Comparison of ENCODE assay signal across 15 mouse cellular contexts in genomic region chr2:114687081-114687480, GRCm38 (mm10). TPM values are rescaled to one million over a fixed set of nuclear protein-coding genes. Genes with fewer than 3 reads are reported as not detected.
DNase-seq lines count a peak whose midpoint lies in the region; ATAC-seq lines count a peak whose summit lies in the region.
"Had no signal": no experiment of that assay in that cellular context is flagged by ENCODE, and none has a peak within 500 bp of the region (broad histone marks: within the 10 kb centered on the region; RNA-seq: fewer than 3 reads in every experiment).

No protein-coding gene starts in this region.

- no peaks in the 10 kb centered on the region for H3K4me1 ChIP-seq in hindbrain, embryonic 16.5 days (ENCODE audit: control insufficient read depth, insufficient read depth, low read depth, low read length)
- H3K4me1 ChIP-seq in hindbrain, embryonic 10.5 days (replicated peaks), result no peaks in the 10 kb centered on the region
- peaks cover 7% of the 10 kb centered on the region; the same call in 1 of the 2 replicates for H3K4me1 ChIP-seq in neural tube, embryonic 15.5 days
- H3K4me1 ChIP-seq: heart, embryonic 13.5 days; lung, embryonic 15.5 days had no signal

- no peak overlapping the region; the same call in 1 of the 2 replicates for H3K4me2 ChIP-seq in hindbrain, embryonic 16.5 days (ENCODE audit: low read length)
- H3K4me2 ChIP-seq in neural tube, embryonic 15.5 days, result no peak overlapping the region
- H3K4me2 ChIP-seq: heart, embryonic 13.5 days; lung, embryonic 15.5 days had no signal

- no peak overlapping the region for H3K4me3 ChIP-seq in hindbrain, embryonic 16.5 days (ENCODE audit: low read length)
- H3K4me3 ChIP-seq in hindbrain, embryonic 10.5 days, result no peak overlapping the region
- no peak overlapping the region for H3K4me3 ChIP-seq in neural tube, embryonic 15.5 days (replicated peaks)
- H3K4me3 ChIP-seq: heart, embryonic 13.5 days; lung, embryonic 15.5 days had no signal

- 51% methylated on average over 4 of the region's 4 CpGs for WGBS in hindbrain, embryonic 16.5 days
- WGBS in hindbrain, embryonic 10.5 days, result 91% methylated on average over 4 of the region's 4 CpGs
- 60% methylated on average over 4 of the region's 4 CpGs for WGBS in neural tube, embryonic 15.5 days

- ATAC-seq in hindbrain, embryonic 16.5 days, result peak; percentile 78; the same call in 1 of the 2 replicates
- peak; percentile 35; the same call in 1 of the 2 replicates for ATAC-seq in neural tube, embryonic 15.5 days (ENCODE audit: low FRiP score)
- ATAC-seq: activated CD4-positive, CD25-positive, alpha-beta regulatory T cell, adult 4 months had no signal

- no peak for DNase-seq in hindbrain, embryonic 10.5 days (ENCODE audit: low spot score)
- peak; percentile 35 to 57 for DNase-seq in right cerebral cortex, postnatal 10 days (ENCODE audit: low spot score in 2 of 2)
- no peak for DNase-seq in right cerebral cortex, postnatal 14 days
- peak; percentile 29 to 82 for DNase-seq in layer of hippocampus, adult 18-20 months (ENCODE audit: low spot score in 2 of 2)
- no peak for DNase-seq in cerebellum, adult 9-10 months
- no peak for DNase-seq in kidney, postnatal 4 days
- DNase-seq: cerebellum, adult 8-10 months; spleen, adult 18-20 months; thymus, postnatal 4 days had no signal

- no peaks in the 10 kb centered on the region for H3K27me3 ChIP-seq in hindbrain, embryonic 16.5 days (replicated peaks; ENCODE audit: control insufficient read depth, insufficient read depth, low read length)
- no peaks in the 10 kb centered on the region for H3K27me3 ChIP-seq in hindbrain, embryonic 10.5 days (ENCODE audit: insufficient read depth, poor library complexity, severe bottlenecking)
- no peaks in the 10 kb centered on the region for H3K27me3 ChIP-seq in neural tube, embryonic 15.5 days (replicated peaks)
- H3K27me3 ChIP-seq: heart, embryonic 13.5 days; lung, embryonic 15.5 days had no signal

- no peaks in the 10 kb centered on the region for H3K36me3 ChIP-seq in hindbrain, embryonic 16.5 days (ENCODE audit: control insufficient read depth, insufficient read depth, low read length)
- H3K36me3 ChIP-seq in hindbrain, embryonic 10.5 days, result no peaks in the 10 kb centered on the region
- no peaks in the 10 kb centered on the region for H3K36me3 ChIP-seq in neural tube, embryonic 15.5 days
- H3K36me3 ChIP-seq: heart, embryonic 13.5 days; lung, embryonic 15.5 days had no signal

- no peak overlapping the region for H3K9ac ChIP-seq in hindbrain, embryonic 16.5 days (ENCODE audit: low read depth, low read length)
- H3K9ac ChIP-seq in neural tube, embryonic 15.5 days (replicated peaks), result no peak overlapping the region
- H3K9ac ChIP-seq: heart, embryonic 13.5 days; lung, embryonic 15.5 days had no signal

- H3K9me3 ChIP-seq in hindbrain, embryonic 16.5 days (ENCODE audit: control insufficient read depth, low read length), result no peaks in the 10 kb centered on the region
- H3K9me3 ChIP-seq in hindbrain, embryonic 10.5 days, result no peaks in the 10 kb centered on the region
- H3K9me3 ChIP-seq in neural tube, embryonic 15.5 days (replicated peaks), result no peaks in the 10 kb centered on the region
- H3K9me3 ChIP-seq: heart, embryonic 13.5 days; lung, embryonic 15.5 days had no signal

- H3K27ac ChIP-seq in hindbrain, embryonic 16.5 days (ENCODE audit: low read depth, low read length), result no peak overlapping the region
- no peak overlapping the region for H3K27ac ChIP-seq in hindbrain, embryonic 10.5 days
- H3K27ac ChIP-seq in neural tube, embryonic 15.5 days (replicated peaks), result no peak overlapping the region; the same call in 1 of the 2 replicates
- H3K27ac ChIP-seq: heart, embryonic 13.5 days; lung, embryonic 15.5 days; stomach, postnatal 0 days had no signal

RNA-seq across cellular contexts. Expression of gene Dph6, which starts 32.3 kb away (rescaled TPM):
- polyA plus RNA-seq in hindbrain, embryonic 16.5 days (2015; fragmentation: Nextera tagmentation; extraction: Ambion mirVana), result 14.1 and 15.1 TPM in 2 replicates
- 17.7 and 20.4 TPM in 2 replicates for polyA plus RNA-seq in hindbrain, embryonic 10.5 days (2016; fragmentation: Nextera tagmentation; extraction: Ambion mirVana)
- 10 to 100 TPM; 13.0 to 13.2 TPM for total RNA-seq in layer of hippocampus, adult 18-20 months (2021)
- polyA plus RNA-seq in neural tube, embryonic 15.5 days (2015; fragmentation: Nextera tagmentation; extraction: Ambion mirVana), result 15.7 and 18.1 TPM in 2 replicates

Comparison
In these comparisons a context has a peak if more than half of its experiments do, and no peak if none do; other contexts are left out.
1. DNase-seq: peak in right cerebral cortex, postnatal 10 days (2 of 2) and layer of hippocampus, adult 18-20 months (2 of 2); none in hindbrain, embryonic 10.5 days (single experiment), right cerebral cortex, postnatal 14 days (single experiment), cerebellum, adult 9-10 months (single experiment) and kidney, postnatal 4 days (0 of 2).